Mouse (Mus musculus) urinary bladder, postnatal 25 days (tissue): ENCODE measurements around the gene Stxbp3.
"Not testable (repeated sequence)": the region's sequence is repeated elsewhere in the genome, so short reads cannot be mapped to it uniquely, and the experiment has no call there.

Source experiments
- DNase-seq: peaks from one replicate; pipeline ENCODE4 v3.0.0; 2022; ENCODE audit warnings: low spot score

Stxbp3 gene

GRCm38 (mm10) chr3:108857124-108857470 lies 16.8 kb upstream of the Stxbp3 start:
- no peak for DNase-seq

DNA sequence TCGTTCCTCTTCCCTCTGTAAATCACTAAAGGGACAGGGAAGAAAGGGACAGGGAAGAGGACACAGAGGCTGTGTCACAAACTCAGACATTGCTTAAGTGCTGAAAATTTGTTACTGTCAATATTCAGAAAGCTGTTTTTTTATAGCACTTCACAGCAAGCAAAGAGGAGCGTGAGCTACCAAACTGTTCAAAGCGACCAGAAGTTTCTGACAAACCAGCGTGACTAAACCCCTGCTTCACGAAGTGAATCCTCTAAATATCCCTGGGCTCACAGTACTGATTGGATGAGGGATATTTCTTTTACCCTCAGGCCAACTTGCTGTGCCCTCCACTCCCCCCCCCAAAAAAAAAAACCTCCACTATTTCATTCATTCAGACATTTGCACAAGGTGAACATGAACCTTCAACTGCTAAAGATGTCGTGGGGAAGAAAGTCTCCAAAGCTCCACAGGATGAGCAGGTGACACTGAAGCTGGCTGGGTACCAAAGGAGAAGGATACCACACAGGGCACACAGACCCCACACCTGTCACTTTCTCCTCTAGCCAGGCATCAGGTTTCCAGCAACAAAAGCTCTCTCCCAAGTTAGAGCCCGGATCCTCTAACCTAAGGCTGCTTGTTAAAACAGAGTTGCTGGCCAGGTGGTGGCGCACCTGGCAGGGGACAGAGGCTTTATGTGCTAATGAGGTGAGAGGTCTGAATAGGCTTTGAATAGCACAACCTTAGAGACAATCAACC lies 16.2 kb upstream of the Stxbp3 start:
- DNase-seq: no peak

DNA sequence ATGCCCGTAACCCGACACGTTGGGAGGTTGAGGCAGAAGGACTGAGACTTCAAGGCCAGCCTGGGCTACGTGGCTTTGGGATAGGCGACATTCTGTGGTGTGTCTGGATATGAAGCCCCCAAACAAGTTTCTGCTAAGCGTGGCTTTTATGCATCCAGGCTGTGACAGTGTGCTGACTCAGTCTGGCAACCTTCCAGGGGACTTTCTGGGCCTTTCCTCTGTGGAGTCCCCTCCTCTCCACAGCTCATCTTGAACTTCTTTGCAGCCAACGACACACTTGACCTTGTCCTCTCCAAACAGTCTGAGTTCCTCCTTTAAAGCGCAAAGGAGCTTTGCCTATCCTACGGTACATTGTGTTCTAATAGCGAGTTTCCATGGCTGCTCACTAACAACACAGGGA lies 15.5 kb upstream of the Stxbp3 start:
- peak; percentile 33 for DNase-seq

DNA sequence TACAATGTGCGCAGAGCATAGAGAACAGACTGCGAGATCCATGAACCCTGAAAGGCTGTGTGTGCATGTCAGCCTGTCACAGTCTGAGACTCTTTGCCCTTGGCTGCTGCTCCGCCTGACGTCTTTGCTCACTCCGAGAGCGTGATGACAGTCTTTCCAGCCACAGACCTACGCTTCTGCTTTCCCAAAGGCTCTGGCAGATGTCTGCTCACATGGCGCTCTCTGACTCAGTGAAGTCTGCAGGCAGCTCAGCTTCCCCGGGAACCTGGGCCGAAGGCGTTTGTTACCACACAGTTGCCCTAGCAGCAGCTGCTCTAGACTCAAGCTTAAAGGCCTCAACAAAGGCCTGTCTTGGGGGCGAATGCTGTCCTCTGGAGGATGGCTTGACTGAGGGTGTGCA lies 15.0 kb upstream of the Stxbp3 start:
- peak; percentile 13 for DNase-seq

GRCm38 (mm10) chr3:108853266-108853665 lies 12.9 kb upstream of the Stxbp3 start:
- no peak for DNase-seq

DNA sequence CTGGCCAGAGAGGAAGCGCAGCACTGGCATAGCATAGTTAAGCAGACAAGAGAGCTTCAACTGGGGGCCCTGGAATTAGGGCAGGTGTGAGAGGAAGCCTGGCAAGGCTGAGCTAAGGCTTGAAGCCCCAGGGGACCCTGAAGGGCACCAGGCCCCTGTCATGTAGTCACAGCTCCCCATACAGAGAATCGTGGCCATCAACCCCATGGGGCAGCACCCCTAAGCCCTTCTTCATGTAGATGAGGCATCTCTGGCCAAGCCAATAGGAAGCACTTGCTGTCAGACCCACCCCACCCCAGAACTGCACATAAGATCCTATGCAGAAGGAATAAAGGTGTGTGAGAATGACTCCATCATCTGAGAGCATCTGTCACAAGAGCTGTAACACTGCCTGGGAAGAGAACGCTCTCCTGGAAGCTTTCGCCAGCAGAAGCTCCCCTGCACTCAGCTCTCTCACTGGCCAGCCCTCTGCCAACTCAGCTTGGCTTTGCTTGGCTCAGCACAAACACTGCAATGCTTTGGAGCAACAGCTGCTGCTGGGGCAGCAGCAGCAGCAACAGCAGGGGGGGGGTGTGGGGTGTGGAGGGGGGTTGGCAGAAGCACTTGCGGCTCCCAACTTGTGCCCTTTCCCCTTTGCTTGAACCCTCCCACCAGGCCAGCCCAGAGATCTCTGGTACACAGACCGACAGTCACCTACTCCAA lies 11.8 kb upstream of the Stxbp3 start:
- DNase-seq: no peak

- no peak for DNase-seq
These were observed 11.2 kb upstream of the Stxbp3 start for GRCm38 (mm10) chr3:108851554-108851953.

DNA sequence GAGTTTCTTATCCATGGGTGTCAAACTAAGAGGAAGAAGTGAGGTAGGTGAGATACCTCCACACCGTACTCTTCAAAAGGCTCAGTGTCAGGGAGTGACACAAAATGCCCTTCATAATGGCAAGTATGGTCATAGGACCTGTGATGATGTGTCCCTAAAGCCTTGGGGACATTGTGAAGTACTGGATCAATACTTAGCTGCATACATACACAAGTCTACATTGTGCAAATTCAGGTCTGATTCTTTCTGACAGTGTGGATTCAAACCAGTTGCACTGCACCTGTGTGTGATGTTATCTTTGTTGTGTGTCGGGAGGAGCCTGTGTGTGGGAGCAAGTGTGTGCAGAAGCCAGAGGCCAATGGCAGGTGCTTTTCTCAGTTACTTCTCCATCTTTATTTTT lies 10.7 kb upstream of the Stxbp3 start:
- no peak for DNase-seq

GRCm38 (mm10) chr3:108850506-108850905 lies 10.2 kb upstream of the Stxbp3 start:
- DNase-seq: no peak

GRCm38 (mm10) chr3:108846616-108847015 lies 6.3 kb upstream of the Stxbp3 start:
- no peak for DNase-seq

GRCm38 (mm10) chr3:108844521-108844920 lies 4.2 kb upstream of the Stxbp3 start:
- DNase-seq: no peak

GRCm38 (mm10) chr3:108844026-108844425 lies 3.7 kb upstream of the Stxbp3 start:
- DNase-seq: no peak

- no peak for DNase-seq
These were observed 359 bp upstream of the Stxbp3 start for GRCm38 (mm10) chr3:108840716-108841054.

- DNase-seq: no peak
These were observed 703 bp downstream of the Stxbp3 start for GRCm38 (mm10) chr3:108839647-108839999.

DNA sequence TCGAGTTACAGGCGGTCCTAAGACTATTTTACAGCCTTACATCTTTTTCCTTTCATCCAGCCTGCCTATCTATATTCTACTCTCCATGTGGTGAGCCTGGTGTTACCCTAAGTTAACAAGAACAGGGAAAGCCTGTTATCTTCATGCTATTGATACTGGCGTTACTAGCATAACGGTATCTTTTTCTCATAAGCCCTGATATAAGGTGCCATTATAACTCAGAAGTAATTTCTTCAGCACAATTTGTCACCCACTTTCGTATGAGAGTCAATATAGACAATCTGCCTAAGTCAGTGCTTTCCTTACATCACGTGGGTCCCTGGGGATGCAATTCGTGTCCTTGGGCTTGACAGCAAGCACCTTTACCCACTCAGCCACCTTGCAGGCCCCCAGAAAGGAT lies 1.3 kb downstream of the Stxbp3 start:
- DNase-seq: no peak

DNA sequence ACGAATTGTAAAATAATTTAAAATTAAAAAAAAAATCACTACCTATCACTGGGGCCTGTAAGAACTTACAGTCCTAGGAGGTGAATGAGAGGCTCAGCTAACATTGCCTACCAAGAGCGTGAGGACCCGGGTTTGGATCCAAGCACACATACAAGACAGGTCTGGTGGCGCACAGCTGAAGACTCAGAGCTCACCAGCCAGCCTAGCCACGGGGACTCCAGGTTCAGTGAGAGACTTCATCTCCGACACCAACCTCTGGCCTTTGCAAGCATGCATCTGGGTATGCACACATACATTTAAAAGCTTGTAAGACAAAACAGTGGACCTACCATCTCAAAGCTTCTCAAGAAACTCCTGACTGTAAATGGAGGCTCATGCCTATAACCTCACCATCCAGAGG lies 3.4 kb downstream of the Stxbp3 start:
- DNase-seq: no peak

GRCm38 (mm10) chr3:108833717-108834116 lies 6.6 kb downstream of the Stxbp3 start:
- not testable (repeated sequence) for DNase-seq

- no peak for DNase-seq
These were observed 8.6 kb downstream of the Stxbp3 start for GRCm38 (mm10) chr3:108831750-108832149.

DNA sequence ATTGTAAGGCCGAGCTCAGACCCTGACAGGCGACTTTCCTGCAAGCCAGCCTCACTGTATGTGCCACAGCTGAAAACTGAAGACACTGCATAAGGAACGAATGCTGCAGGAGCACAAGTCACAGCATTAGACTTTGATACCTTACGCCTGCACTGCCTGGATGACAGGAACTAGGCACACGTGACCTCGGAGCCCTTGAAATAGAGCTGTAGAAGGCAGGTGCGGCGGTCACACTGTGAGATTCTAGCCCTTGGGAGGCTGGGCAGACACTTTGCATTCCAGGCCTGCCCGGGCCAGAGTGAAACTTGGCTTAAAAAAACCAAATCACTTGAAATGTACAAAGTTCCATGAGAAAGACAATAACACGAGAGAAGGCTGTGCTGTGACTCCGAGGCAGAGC lies 9.8 kb downstream of the Stxbp3 start:
- peak; percentile 11 for DNase-seq

DNA sequence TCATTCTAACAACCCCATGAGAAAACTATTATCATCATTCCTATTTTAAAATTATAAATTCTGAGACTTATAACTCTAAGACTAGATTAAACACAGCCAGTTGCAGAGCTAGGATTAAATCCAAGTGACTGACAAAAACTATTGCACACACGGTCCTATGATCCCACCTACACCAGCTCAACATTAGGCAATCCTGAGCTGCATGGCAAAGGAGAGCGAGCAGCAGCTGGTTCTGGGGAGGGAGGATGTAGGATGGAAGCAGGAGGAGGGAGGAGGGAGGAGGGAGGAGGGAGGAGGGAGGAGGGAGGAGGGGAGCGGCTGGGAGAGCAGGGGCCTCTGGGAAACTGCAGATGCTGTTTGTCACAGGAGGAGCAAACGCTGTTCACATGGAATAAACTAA lies 24.7 kb downstream of the Stxbp3 start:
- DNase-seq: no peak

DNA sequence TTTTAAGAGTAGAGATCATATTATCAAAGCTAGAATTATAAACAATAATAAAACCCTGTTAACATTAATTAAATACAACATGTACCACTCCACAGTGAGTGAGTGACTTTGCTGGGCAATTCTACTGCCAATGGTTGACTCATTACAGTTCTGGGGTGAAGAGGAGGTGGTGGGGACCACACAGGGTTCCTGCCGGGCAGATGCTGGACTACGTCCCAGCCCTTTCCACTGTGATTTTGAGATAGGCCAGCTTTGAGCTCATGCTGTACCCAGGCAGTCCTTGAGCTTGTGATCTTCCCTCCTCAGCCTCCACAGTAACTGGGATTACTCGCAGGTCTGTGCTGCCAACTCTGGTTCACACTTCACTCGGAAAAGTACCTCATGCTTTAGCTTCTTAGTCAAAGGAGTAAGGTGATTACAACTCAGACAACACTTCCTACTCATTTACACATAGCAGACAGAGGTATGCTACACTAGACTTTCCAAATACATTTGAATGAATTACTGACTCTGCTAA lies 29.5 kb downstream of the Stxbp3 start:
- no peak for DNase-seq

- DNase-seq: no peak
These were observed 34.7 kb downstream of the Stxbp3 start for GRCm38 (mm10) chr3:108805622-108806021.

- DNase-seq: no peak
These were observed 42.0 kb downstream of the Stxbp3 start for GRCm38 (mm10) chr3:108798375-108798774.

DNA sequence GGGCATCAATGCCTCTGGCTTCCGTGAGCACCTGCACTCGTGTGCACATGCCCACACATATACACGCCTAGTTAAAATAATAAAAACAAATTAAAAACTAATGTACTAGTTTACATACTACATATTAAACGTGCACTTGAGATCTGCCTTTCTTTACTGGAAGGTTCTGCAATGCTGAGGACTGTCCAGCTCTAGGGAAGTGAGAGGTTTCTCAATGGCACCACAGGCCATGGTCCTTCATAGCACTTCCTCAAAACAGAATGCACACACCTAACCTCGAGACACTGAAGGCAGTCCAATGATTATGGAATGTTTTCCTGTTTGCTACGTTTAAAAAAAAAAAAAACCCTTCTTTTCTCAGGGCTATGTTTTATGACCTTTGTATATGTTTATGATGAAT lies 42.6 kb downstream of the Stxbp3 start:
- DNase-seq: no peak
